Mouse (Mus musculus): ENCODE data around the gene Evi5l. TPM values are rescaled to one million over a fixed set of nuclear protein-coding genes. Genes with fewer than 3 reads are reported as not detected.
A peak's percentile ranks its signal among the peaks of the same experiment; 100 is the strongest.
"Not testable (repeated sequence)": the region's sequence is repeated elsewhere in the genome, so short reads cannot be mapped to it uniquely, and the experiment has no call there.

The Evi5l gene
- polyA plus RNA-seq, 1 experiment from 2014 or later, result 24.8 TPM

DNA sequence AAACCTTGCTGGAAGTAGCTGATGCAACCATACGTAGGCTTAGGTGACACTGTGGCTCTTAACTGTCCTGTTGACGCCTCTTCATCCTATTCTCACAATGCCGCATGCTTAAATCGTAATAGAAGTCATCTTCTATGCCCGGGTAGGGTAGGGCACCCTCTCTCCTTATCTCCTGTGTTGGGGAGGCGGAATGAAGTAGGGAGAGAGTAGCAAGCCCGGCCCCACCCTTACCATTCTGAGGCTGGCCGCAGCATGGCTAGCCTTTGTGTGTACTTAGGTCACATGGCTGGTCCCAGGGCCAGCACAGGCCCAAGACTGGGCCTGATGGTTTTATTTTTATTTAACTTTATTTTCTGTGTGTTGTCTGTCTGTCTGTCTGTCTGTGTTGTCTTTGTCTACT lies 80.9 kb downstream of the Evi5l start:
- H3K9ac ChIP-seq (ENCODE audit: low read length), result no peak overlapping the region
- 92% methylated on average over 8 of the region's 8 CpGs for WGBS
- no peaks in the 10 kb centered on the region for H3K9me3 ChIP-seq (ENCODE audit: control insufficient read depth, low read length)
- ATAC-seq (ENCODE audit: low FRiP score) (no peak), DNase-seq (ENCODE audit: low spot score, missing footprints) (no peak)
- H3K4me3 ChIP-seq (ENCODE audit: low read depth, low read length), result no peak overlapping the region
- H3K27me3 ChIP-seq (ENCODE audit: control insufficient read depth, insufficient read depth, low read length), result peaks cover 4% of the 10 kb centered on the region; the same call in 1 of the 2 replicates
- H3K36me3 ChIP-seq (ENCODE audit: control insufficient read depth, insufficient read depth, low read length), result peaks cover 25% of the 10 kb centered on the region
- H3K4me2 ChIP-seq, result no peak overlapping the region
- peaks cover 9% of the 10 kb centered on the region for H3K4me1 ChIP-seq (ENCODE audit: control insufficient read depth, insufficient read depth, low read length)
- H3K27ac ChIP-seq (ENCODE audit: low read depth, low read length), result no peak overlapping the region

DNA sequence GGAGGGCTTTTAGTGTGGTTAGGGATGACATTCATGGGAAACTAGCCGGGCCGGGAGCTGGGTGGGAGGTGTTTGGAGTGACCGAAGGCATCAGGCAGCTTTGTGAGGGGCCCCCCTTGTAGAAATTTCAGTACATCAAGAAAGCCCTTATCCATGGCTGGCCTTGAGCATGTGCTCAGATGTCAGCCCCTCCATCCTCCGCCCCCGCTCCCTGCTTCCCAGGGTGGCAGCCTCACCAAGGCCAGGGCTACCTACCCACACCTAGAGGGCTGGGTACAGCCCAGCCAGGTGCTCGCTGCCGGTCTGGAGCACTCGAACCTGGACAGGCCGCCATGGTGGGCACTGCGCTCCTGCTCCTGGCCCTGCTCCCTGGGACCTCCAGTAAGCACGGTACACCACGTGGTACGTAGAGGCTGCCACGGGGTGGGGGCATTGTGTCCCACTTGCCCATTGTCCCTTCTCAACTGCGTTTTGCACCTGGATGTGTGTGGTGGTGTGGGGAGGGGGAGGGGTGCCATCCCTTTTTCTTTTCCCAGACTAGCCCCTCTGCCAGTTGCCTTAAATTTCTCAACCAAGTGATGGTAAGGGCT lies 81.7 kb downstream of the Evi5l start, which contains the start of gene Tgfbr3l:
Tgfbr3l (plus strand) TSS at position 264 of the 590 bp plus-strand sequence.
- Histone ChIP-seq H3K4me2 (no peak within 1 kb of the TSS), H3K27me3 (ENCODE audit: control insufficient read depth, insufficient read depth, low read length) (peaks cover 4% of the 10 kb centered on the region; the same call in 1 of the 2 replicates), H3K9me3 (ENCODE audit: control insufficient read depth, low read length) (no peaks in the 10 kb centered on the region), H3K36me3 (ENCODE audit: control insufficient read depth, insufficient read depth, low read length) (peaks cover 25% of the 10 kb centered on the region), H3K9ac (ENCODE audit: low read length) (no peak within 1 kb of the TSS), H3K27ac (ENCODE audit: low read depth, low read length) (no peak within 1 kb of the TSS), H3K4me3 (ENCODE audit: low read depth, low read length) (no peak within 1 kb of the TSS), H3K4me1 (ENCODE audit: control insufficient read depth, insufficient read depth, low read length) (peaks cover 12% of the 10 kb centered on the region)
- WGBS, result 84% methylated on average over 15 of the region's 15 CpGs
- no peak for DNase-seq (ENCODE audit: low spot score, missing footprints)
- ATAC-seq (ENCODE audit: low FRiP score), result no peak

DNA sequence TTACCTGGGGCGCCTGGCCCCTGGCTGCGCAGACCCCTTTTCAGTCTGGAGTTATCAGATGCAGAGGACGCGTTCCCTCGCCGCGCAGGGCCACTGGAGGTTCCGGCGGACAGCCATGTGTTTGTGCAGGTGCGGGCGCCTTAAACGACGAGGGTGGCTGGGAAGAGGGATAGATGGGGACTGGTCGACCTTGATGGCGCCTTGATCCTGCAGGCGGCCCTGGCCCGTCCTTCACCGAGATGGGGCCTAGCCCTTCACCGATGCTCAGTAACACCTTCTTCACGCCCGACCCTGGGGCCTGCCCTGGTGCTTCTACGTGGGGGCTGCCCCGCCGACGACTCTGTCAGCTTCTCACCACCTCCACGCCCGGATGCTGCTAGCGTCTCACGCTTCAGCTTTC lies 82.8 kb downstream of the Evi5l start:
- peaks cover 16% of the 10 kb centered on the region for H3K4me1 ChIP-seq (ENCODE audit: control insufficient read depth, insufficient read depth, low read length)
- H3K27ac ChIP-seq (ENCODE audit: low read depth, low read length), result no peak overlapping the region
- 15% methylated on average over 29 of the region's 29 CpGs for WGBS
- no peak overlapping the region for H3K4me3 ChIP-seq (ENCODE audit: low read depth, low read length)
- H3K27me3 ChIP-seq (ENCODE audit: control insufficient read depth, insufficient read depth, low read length), result peaks cover 4% of the 10 kb centered on the region; the same call in 1 of the 2 replicates
- no peak overlapping the region for H3K4me2 ChIP-seq
- DNase-seq (ENCODE audit: low spot score, missing footprints) (peak; percentile 88), ATAC-seq (ENCODE audit: low FRiP score) (no peak)
- H3K36me3 ChIP-seq (ENCODE audit: control insufficient read depth, insufficient read depth, low read length), result peaks cover 18% of the 10 kb centered on the region
- H3K9ac ChIP-seq (ENCODE audit: low read length), result 0 out of 2 replicates have a peak overlapping the region, but pooled peaks have one; percentile 36
- no peaks in the 10 kb centered on the region for H3K9me3 ChIP-seq (ENCODE audit: control insufficient read depth, low read length)

DNA sequence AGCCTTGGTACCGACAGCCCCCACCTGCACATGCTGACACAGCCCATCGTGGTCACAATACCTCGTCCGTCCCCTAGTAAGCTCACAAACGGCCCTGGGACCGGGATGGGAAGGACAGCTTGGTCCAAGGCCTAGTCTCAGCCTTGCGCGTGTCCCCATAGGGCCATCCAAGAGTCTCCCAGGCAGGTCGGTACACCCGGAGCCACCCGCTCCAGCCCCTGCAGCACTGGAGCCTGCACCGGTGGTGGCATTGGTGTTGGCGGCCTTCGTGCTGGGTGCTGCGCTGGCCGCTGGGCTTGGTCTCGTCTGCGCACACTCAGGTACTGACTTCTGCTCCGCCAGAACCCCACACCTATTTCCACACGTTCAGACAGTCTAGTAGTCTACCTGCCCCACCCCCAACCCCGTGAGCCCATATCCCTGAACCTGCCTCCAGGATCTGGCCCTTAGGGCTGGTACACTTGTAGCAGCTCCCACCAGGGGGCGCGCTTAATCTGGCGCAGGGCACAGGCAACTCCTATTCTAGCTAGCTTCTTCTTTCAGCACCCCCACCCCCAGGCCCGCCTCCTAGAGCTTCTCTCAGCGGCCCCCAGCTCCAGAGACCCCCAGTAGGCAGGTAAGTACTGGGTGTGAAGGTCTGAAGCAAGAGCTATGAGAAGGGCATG lies 84.1 kb downstream of the Evi5l start:
- no peak overlapping the region for H3K9ac ChIP-seq (ENCODE audit: low read length)
- peaks cover 17% of the 10 kb centered on the region for H3K4me1 ChIP-seq (ENCODE audit: control insufficient read depth, insufficient read depth, low read length)
- peaks cover 4% of the 10 kb centered on the region; the same call in 1 of the 2 replicates for H3K27me3 ChIP-seq (ENCODE audit: control insufficient read depth, insufficient read depth, low read length)
- no peaks in the 10 kb centered on the region for H3K9me3 ChIP-seq (ENCODE audit: control insufficient read depth, low read length)
- peaks cover 12% of the 10 kb centered on the region for H3K36me3 ChIP-seq (ENCODE audit: control insufficient read depth, insufficient read depth, low read length)
- ATAC-seq (ENCODE audit: low FRiP score), result peak; percentile 30
- no peak overlapping the region for H3K27ac ChIP-seq (ENCODE audit: low read depth, low read length)
- no peak overlapping the region for H3K4me3 ChIP-seq (ENCODE audit: low read depth, low read length)
- no peak overlapping the region for H3K4me2 ChIP-seq
- peak; percentile 98 for DNase-seq (ENCODE audit: low spot score, missing footprints)
- WGBS, result 31% methylated on average over 26 of the region's 26 CpGs

DNA sequence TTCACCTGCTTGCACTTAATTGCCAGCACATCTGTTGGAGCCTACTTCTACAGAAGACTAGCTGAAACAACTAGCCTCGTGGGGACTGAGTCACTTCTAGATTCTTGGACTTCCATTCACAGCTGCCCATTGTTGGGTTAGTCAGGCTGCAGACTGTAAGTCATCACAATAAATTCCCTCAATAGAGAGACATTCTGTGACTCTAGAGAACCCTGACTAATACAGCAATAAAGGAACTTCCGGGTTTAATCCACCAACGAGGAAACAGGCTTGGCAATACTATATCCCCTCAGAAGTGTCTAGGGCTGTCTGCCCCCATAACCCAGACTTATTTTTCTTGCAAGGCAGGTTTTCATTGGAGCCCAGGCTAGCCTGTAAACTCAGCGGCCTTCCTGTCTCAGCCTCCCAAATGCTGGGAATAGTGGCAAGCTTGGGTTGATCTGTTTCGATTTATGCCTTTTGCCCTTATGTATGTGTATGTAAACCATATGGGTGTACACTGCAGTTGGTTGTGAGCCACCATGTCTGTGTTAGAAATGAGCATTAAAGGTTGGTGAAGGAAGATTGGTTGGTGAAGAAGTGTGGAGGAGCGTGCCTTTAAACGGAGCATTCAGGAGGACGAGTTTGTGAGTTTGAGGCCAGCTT lies 85.9 kb downstream of the Evi5l start:
- no peak for DNase-seq (ENCODE audit: low spot score, missing footprints)
- Histone ChIP-seq H3K27me3 (ENCODE audit: control insufficient read depth, insufficient read depth, low read length) (peaks cover 4% of the 10 kb centered on the region; the same call in 1 of the 2 replicates), H3K4me1 (ENCODE audit: control insufficient read depth, insufficient read depth, low read length) (peaks cover 21% of the 10 kb centered on the region), H3K4me3 (ENCODE audit: low read depth, low read length) (peak overlapping the region; percentile 87), H3K36me3 (ENCODE audit: control insufficient read depth, insufficient read depth, low read length) (peaks cover 12% of the 10 kb centered on the region; the same call in 1 of the 2 replicates), H3K9ac (ENCODE audit: low read length) (peak overlapping the region; percentile 87), H3K9me3 (ENCODE audit: control insufficient read depth, low read length) (no peaks in the 10 kb centered on the region), H3K27ac (ENCODE audit: low read depth, low read length) (no peak overlapping the region), H3K4me2 (peak overlapping the region; percentile 71)
- 51% methylated on average over 8 of the region's 8 CpGs for WGBS
- peak; percentile 0; the same call in 1 of the 2 replicates for ATAC-seq (ENCODE audit: low FRiP score)

DNA sequence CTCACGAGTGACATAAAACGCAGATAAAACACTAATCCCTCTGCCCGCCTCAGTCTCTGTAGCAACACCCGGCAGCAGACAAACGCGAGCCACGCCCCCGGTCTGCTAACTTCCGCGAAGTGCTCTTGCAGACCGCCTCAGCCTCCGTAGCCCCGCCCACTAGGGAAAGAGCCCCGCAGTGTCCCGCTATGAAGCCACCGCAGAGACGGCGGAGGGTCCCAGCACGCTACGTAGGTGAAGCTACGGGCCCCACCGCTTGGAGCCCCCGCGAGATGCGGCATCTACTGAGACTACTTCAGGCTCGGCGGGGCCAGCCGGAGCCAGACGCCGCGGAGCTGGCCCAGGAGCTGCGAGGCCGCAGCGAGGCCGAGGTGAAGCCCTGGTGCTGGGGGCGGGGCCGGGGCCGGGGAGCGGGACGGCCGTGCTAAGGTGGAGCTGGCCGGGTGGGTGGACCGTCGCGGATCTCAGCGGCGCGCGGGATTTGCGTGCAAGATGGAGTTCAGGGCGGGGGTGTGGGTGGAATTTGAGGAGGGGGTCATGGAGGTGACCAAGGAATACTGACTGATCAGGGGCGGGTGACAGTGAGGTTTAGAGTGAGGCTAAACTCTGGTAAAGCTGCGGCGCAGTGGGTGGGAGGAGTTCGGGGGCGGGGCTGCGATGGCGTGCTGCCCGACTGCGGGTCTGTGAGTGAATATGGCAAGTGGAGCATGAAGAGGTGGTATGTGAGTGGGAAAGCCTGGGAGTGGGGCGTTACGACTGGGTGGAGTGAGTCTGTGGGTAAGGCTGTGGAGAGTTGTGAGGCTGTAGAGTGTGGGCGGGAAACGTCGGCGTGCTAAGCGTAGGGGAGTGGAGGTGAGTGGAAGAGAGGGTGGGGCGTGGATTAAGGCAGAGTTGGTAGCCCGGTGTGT lies 86.8 kb downstream of the Evi5l start, which contains the start of gene Snapc2:
Snapc2 (plus strand) TSS at position 147 of the 908 bp plus-strand sequence.
- H3K27me3 ChIP-seq (ENCODE audit: control insufficient read depth, insufficient read depth, low read length), result peaks cover 4% of the 10 kb centered on the region; the same call in 1 of the 2 replicates
- peak within 1 kb of the TSS; percentile 87 for H3K4me3 ChIP-seq (ENCODE audit: low read depth, low read length)
- ATAC-seq (ENCODE audit: low FRiP score) (peak; percentile 92), DNase-seq (ENCODE audit: low spot score, missing footprints) (peak; percentile 99)
- peaks cover 28% of the 10 kb centered on the region for H3K4me1 ChIP-seq (ENCODE audit: control insufficient read depth, insufficient read depth, low read length)
- peaks cover 9% of the 10 kb centered on the region; the same call in 1 of the 2 replicates for H3K36me3 ChIP-seq (ENCODE audit: control insufficient read depth, insufficient read depth, low read length)
- 1% methylated on average over 69 of the region's 69 CpGs for WGBS
- H3K9me3 ChIP-seq (ENCODE audit: control insufficient read depth, low read length), result no peaks in the 10 kb centered on the region
- peak within 1 kb of the TSS; percentile 71 for H3K4me2 ChIP-seq
- peak within 1 kb of the TSS; percentile 88 for H3K27ac ChIP-seq (ENCODE audit: low read depth, low read length)
- peak within 1 kb of the TSS; percentile 87 for H3K9ac ChIP-seq (ENCODE audit: low read length)

DNA sequence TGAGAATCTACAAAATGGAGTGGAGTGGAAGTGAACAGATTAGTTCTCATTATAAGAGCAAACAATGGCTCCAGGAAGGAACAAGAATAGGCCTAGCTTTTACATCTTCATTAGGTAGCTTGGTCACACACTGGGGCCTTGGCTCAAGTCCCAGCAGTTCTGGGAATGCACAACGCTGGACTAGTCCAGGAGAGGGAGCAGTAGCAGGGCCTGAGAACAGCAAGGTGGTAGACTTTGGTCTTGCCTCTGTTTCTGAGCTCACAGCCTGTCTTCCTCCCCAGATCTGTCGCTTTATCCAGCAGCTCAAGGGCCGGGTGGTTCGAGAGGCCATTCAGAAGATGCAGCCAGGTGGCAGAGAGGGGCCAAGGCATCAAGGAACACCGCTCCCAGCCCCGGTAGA lies 87.6 kb downstream of the Evi5l start:
- 0 out of 2 replicates have a peak overlapping the region, but pooled peaks have one; percentile 12 for H3K9ac ChIP-seq (ENCODE audit: low read length)
- H3K4me2 ChIP-seq, result peak overlapping the region; percentile 71
- no peak overlapping the region for H3K4me3 ChIP-seq (ENCODE audit: low read depth, low read length)
- H3K27me3 ChIP-seq (ENCODE audit: control insufficient read depth, insufficient read depth, low read length), result peaks cover 4% of the 10 kb centered on the region; the same call in 1 of the 2 replicates
- peaks cover 9% of the 10 kb centered on the region; the same call in 1 of the 2 replicates for H3K36me3 ChIP-seq (ENCODE audit: control insufficient read depth, insufficient read depth, low read length)
- H3K9me3 ChIP-seq (ENCODE audit: control insufficient read depth, low read length), result no peaks in the 10 kb centered on the region
- ATAC-seq (ENCODE audit: low FRiP score), result no peak
- WGBS, result 55% methylated on average over 6 of the region's 6 CpGs
- DNase-seq (ENCODE audit: low spot score, missing footprints), result no peak
- H3K4me1 ChIP-seq (ENCODE audit: control insufficient read depth, insufficient read depth, low read length), result peaks cover 24% of the 10 kb centered on the region
- no peak overlapping the region for H3K27ac ChIP-seq (ENCODE audit: low read depth, low read length)

DNA sequence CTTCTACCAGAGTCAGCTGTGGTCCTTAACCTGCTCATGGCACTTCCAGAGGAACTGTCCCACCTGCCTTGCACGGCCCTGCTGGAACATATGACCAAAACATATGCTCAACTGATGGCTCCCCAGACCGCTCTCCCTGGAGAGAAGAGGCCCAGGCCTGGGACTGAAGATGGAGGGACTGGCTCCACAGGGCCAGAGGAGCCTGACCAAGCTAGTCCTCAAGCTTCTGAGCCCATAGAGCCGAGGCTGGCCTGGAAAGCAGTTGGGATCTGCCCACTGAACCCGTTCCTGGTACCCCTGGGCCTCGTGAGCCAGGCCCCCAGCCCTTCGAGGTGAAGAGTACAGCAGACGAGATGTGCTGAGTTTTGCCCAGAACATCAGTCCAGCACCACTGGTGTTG lies 89.1 kb downstream of the Evi5l start:
- peaks cover 28% of the 10 kb centered on the region for H3K4me1 ChIP-seq (ENCODE audit: control insufficient read depth, insufficient read depth, low read length)
- H3K27ac ChIP-seq (ENCODE audit: low read depth, low read length); H3K9me3 ChIP-seq (ENCODE audit: control insufficient read depth, low read length); ATAC-seq (ENCODE audit: low FRiP score); H3K4me2 ChIP-seq; H3K27me3 ChIP-seq (ENCODE audit: control insufficient read depth, insufficient read depth, low read length); H3K36me3 ChIP-seq (ENCODE audit: control insufficient read depth, insufficient read depth, low read length); DNase-seq (ENCODE audit: low spot score, missing footprints); H3K4me3 ChIP-seq (ENCODE audit: low read depth, low read length); H3K9ac ChIP-seq (ENCODE audit: low read length): not testable (repeated sequence)
- WGBS, result 93% methylated on average over 7 of the region's 7 CpGs
